Mouse (Mus musculus): ENCODE data around the gene Mettl16.

Gene Mettl16

DNA sequence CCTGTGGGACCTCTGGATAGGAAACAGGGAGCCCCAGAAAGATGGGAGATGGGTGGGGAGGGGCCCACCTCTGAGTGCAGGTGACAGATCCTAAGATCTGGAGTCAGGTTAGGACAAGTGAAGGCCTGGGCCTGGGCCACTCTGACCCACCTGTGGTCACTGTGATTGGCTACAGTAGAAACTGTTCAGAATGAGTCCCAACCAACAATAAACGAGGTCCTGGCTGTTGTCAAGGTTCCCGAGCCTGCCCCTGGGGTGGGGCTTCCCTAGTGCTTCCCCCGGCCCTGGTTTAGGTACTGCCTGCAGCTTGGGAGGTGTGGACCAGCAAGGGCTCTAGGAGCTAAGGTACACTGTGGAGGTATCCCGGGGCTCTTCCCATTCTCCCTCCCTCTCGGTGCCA is 73.1 kb downstream of the Mettl16 start:
- no peak for DNase-seq (ENCODE audit: low spot score in 2 of 2)

DNA sequence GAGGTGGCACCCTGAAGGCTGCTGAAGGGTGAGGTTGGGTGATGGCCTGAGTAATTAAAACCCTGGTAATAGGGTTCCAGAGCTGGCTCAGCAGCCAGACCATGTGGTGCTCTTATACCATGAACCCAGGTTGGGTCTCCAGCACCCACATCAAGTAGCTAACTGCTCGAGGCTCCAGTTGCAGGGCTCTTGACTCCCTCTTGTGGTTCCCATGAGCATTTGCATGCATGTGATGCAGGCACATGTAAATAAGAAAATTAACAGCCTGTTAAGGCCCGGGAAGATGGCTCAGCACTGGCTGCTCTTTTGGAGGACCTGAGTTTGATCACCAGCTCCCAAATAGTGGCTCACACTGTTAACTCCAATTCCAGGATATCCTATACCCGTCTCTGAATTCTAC is 75.2 kb downstream of the Mettl16 start:
- DNase-seq (ENCODE audit: low spot score in 2 of 2): no peak

- peak; percentile 80 to 85 for DNase-seq (ENCODE audit: low spot score in 2 of 2)
Measured at GRCm38 (mm10) chr11:74847919-74848521, 77.4 kb downstream of the Mettl16 start.

GRCm38 (mm10) chr11:74850998-74851661 is 80.5 kb downstream of the Mettl16 start:
- no peak for DNase-seq (ENCODE audit: low spot score in 2 of 2)

- no peak for DNase-seq (ENCODE audit: low spot score in 2 of 2)
Measured at GRCm38 (mm10) chr11:74857756-74858155, 87.1 kb downstream of the Mettl16 start.

DNA sequence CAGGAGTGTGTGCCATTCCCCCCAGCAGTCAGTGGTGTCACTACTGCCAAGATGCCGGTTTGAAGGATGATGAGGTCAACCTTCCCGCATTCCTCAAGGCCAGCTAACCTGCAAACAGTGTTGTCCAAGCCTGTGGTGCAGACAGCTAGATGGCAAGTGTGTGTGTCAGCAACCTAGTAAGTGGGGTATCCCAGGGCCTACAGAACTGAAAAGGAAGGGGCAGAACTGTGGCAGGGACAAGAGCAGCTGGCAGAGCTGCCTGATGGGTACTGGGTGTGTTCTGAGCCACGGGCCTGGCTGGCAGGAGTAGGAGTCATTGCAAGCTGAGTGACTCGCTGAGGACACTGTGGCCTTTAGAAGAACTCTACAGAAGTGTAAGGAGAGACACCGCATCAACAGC is 91.5 kb downstream of the Mettl16 start:
- DNase-seq (ENCODE audit: low spot score in 2 of 2): no peak

DNA sequence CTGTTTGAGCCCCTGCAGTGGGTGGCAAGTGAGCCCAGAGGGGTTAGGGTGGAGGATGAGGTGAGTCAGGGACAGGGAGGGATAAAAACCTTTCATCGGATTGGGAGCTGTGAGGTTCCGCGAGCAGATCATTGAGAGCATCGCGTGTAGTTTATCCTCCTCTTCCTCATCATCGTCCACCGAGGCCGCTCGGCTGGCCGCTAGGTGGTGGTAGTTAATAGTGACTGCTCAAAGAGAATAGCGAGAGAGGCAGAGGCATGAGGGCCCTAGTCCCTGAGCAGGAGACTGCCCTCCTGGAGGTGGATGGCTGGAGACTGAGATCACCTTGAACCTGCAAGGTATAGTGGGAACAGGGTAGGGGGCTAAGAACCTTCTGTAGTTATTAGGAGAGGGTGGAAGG is 92.8 kb downstream of the Mettl16 start:
- no peak for DNase-seq (ENCODE audit: low spot score in 2 of 2)

DNA sequence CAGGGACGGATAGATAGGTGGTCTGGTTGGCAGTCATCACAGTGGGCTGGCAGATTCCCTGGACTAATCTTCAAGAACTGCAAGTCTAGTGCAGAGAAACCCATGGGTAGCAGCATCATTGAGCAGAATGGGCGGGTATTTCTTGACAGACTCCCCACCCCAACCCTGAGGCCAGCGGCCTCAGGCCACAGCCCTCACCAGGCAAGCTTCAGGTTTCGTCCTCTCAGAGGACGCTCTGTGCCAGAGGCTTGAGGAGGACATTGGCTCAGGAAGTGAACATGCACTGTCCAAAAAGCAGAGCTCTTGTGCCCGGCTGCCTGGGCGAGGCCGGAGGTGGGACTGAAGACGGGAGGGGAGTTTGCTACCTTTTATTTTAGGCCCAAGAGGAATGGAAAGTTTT is 93.8 kb downstream of the Mettl16 start:
- DNase-seq (ENCODE audit: low spot score in 2 of 2): no peak

DNA sequence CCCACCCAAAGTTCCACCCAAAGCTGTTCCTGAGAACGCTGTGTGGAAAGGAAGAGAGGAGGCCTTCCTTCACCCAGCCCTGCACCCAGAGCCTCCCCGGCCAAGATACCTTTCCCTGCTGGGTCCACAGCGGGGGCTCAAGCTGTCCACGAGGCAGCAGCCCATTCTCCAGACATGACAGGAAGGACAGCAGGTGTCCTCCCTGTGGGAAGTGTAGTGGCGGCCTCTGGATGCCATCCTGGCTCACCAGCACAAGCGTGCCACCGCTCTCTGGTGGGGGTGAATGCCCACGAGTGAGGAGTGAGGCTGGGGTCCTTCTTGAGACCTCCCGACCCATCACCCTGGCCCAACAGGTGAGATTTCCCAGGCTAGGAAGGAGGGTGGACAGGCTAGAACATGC is 94.6 kb downstream of the Mettl16 start:
- DNase-seq (ENCODE audit: low spot score in 2 of 2): no peak

- peak in 1 of 2 experiments; percentile 37 for DNase-seq (ENCODE audit: low spot score in 2 of 2)
Measured at GRCm38 (mm10) chr11:74866640-74867039, 96.0 kb downstream of the Mettl16 start.

DNA sequence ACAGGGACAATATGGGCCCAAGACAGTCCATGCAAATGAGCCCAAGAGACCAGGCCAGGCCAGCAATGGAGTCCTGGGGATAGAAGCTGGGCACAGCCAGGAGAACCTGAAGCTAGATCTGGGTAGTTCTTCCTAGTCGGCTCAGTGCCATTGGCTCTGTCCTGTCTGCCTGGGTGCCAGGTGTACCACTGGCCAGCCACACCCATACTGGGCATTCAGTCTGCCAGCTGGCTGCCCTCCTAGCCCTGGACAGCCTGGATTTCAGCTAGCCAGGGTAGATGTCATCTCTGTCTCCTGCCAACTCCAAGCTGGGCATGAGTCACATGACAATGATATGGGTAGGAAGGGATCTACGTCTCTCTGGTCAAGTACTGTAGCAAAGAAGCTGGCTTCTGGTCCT is 96.6 kb downstream of the Mettl16 start:
- DNase-seq (ENCODE audit: low spot score in 2 of 2): no peak

GRCm38 (mm10) chr11:74868046-74868760 is 97.6 kb downstream of the Mettl16 start:
- no peak for DNase-seq (ENCODE audit: low spot score in 2 of 2)

DNA sequence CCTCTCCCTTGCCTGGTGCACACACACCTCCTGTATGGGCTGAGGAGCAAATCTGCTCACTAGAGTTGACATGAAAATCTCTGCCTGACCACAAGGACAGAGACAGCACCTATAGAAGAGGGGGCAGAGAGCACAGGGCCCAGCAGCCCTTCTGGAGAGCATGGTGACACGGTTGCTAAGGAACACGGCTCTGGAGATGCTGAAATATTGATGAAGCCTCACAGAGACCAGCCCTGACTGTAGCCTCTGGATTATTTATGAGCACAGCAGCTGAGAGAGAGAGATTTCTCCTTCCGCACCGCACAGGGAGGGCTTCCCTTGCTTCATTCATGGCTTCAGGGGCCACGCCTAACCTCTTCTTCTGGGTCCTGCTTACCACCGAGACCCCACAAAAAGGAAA is 99.0 kb downstream of the Mettl16 start:
- DNase-seq (ENCODE audit: low spot score in 2 of 2): no peak

DNA sequence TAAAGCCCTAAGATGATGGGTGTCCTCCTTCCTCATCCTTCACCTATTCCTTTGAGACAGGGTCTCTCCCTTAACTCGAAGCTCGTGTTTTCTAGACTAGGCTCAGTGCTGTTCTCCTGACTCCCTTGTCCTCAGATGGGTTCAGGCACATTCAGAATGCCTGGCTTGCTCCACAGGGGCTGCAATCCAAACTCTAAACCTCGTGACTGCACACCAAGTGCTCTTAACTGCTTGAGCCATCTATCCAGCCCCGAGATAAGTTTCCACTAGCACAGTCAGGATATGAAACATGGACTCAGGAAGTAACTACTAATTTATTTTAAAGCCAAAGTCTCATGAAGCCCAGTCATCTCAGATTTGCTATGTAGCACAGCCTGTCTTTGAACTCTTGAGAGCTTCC is 99.9 kb downstream of the Mettl16 start:
- no peak for DNase-seq (ENCODE audit: low spot score in 2 of 2)

DNA sequence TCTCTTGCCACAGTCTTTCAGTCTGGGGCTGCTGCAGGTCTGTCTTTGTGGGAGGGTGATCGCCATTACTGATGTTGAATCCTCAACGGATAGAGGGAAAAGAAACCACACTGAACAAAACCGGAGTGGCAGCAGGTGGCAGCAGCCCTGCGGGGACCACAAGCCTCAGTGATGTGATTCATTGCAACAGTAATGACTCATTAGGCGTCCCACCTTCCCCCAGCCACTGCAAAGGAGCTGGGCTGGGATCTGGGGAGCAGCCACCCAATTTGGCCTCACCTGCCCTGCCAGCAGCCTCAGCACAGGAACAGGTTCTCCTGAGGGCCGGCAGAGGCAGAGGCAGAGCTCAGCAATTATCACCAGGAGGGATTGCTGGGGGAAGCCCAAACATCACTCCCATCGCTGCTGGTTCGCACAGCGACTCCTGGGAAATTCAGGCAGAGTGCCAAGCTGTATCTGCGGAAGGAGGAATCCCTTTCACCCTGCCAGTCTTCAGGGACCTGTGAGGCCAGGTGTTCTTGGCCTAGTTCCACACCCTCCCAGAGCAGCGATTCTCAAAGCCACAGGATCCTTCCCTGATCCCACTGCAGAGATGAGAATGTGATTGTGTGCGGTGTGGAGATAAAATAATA is 100.5 kb downstream of the Mettl16 start:
- peak; percentile 75 to 77 for DNase-seq (ENCODE audit: low spot score in 2 of 2)

- DNase-seq (ENCODE audit: low spot score in 2 of 2): peak; percentile 50 to 59
Measured at GRCm38 (mm10) chr11:74874630-74875029, 104.0 kb downstream of the Mettl16 start.

DNA sequence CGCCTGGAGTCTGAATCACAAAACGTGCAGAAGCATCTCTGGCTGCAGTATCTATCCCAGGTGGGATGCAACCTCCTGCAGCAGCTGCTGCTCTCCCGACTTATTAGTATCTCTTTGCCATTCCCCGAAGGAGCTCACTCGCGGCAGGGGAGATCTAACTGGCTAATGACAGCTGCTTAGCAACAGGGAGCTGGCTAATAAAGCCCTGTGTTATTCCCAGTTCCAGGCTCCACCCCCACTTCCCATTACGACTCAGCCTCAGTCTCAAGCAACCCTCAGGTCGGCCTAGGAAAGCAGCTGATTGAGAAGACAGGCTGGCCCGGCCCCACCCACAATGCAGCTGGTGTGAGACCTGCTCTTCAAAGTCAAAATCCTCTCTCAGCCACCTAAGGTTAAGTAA is 106.2 kb downstream of the Mettl16 start:
- peak; percentile 73 for DNase-seq (ENCODE audit: low spot score in 2 of 2)
